7 mouse cellular contexts compared by ENCODE assay signal in the genomic region with DNA sequence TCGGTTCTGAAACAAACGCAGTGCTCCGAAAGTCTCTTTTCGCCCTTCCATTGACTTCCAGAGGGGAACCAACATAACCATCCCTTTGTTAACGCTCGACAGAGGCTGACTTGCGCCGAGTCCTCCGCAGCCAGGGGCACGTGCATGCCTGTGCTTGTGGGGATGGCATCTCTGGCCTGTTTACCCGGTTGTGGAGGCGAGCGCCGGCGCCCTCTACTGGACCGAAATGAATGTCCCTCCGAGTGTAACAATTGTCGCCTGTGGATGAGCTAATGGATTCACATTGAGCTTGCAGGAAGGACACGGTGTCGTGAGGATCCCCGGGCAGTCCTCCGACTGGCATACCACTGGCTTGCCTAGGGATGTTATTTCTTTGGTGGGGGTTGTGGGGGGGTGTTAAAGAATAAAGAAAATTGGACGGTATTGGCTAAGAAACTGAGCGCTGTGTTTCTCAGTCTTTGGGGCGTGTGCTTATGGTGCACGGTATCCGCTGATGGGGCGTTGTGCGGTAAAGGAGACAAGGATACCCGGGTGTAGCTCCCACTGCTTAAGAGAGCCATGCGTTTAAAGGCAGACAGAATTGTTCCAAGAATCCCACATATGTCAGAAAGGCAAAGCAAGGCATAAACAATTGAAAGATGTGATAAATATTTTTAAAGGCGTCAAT. TPM values are rescaled to one million over a fixed set of nuclear protein-coding genes. Genes with fewer than 3 reads are reported as not detected.
A peak's percentile ranks its signal among the peaks of the same experiment; 100 is the strongest.
DNase-seq lines count a peak whose midpoint lies in the region; ATAC-seq and TF ChIP-seq lines count a peak whose summit lies in the region.

No protein-coding gene starts in this region.

- H3K27me3 ChIP-seq in intestine, postnatal 0 days (replicated peaks; ENCODE audit: control insufficient read depth, insufficient read depth, low read length), result peaks cover 12% of the 10 kb centered on the region
- H3K27me3 ChIP-seq in midbrain, embryonic 11.5 days (ENCODE audit: control insufficient read depth, insufficient read depth, low read length), result peaks cover 13% of the 10 kb centered on the region; the same call in 1 of the 2 replicates

- peak; percentile 96 for ATAC-seq in granulocyte monocyte progenitor cell, adult 5-6 weeks (replicated peaks; ENCODE audit: poor library complexity, severe bottlenecking)
- peak; percentile 94 for ATAC-seq in intestine, postnatal 0 days
- peak; percentile 92 for ATAC-seq in midbrain, embryonic 11.5 days (ENCODE audit: low FRiP score)

- no peak overlapping the region for H3K27ac ChIP-seq in intestine, postnatal 0 days (ENCODE audit: low read depth, low read length)
- H3K27ac ChIP-seq in midbrain, embryonic 11.5 days (ENCODE audit: low read depth, low read length), result no peak overlapping the region

- no peaks in the 10 kb centered on the region for H3K9me3 ChIP-seq in intestine, postnatal 0 days (ENCODE audit: control insufficient read depth)
- H3K9me3 ChIP-seq in midbrain, embryonic 11.5 days (ENCODE audit: control insufficient read depth, low read length), result no peaks in the 10 kb centered on the region

- peak overlapping the region; percentile 22 for H3K4me3 ChIP-seq in intestine, postnatal 0 days (ENCODE audit: low read depth, low read length)
- H3K4me3 ChIP-seq in midbrain, embryonic 11.5 days (ENCODE audit: low read depth, low read length), result peak overlapping the region; percentile 30

- H3K4me1 ChIP-seq in intestine, postnatal 0 days (replicated peaks; ENCODE audit: control insufficient read depth, insufficient read depth, low read length), result no peaks in the 10 kb centered on the region
- H3K4me1 ChIP-seq in midbrain, embryonic 11.5 days (ENCODE audit: control insufficient read depth, insufficient read depth, low read length), result peaks cover 14% of the 10 kb centered on the region

- TF ChIP-seq CTCF in intestine, postnatal 0 days (IDR thresholded peaks at IDR 0.05; ENCODE audit: low read depth), result peak; percentile 98

- H3K4me2 ChIP-seq in intestine, postnatal 0 days (replicated peaks; ENCODE audit: low read depth), result peak overlapping the region; percentile 74
- H3K4me2 ChIP-seq in midbrain, embryonic 11.5 days, result peak overlapping the region; percentile 59

- DNase-seq in adrenal gland, adult 8-10 months, result peak; percentile 71
- peak; percentile 92 for DNase-seq in embryo, embryonic 9.5 days (ENCODE audit: extremely low spot score)
- DNase-seq in left cerebral cortex, postnatal 36 days (ENCODE audit: low spot score in 2 of 2), result peak; percentile 86 to 88
- peak; percentile 99 for DNase-seq in midbrain, embryonic 11.5 days (ENCODE audit: low spot score, missing footprints)
- DNase-seq in skeletal muscle tissue, adult 2 months (ENCODE audit: low read depth, low spot score), result peak; percentile 68

- intact Hi-C loops in left cerebral cortex, postnatal 36 days (cut with DNase I), result loop anchor here (2.0 to 5.0 kb wide), 2 partner anchors 19 to 47 kb away; no protein-coding TSS in a partner anchor

- H3K36me3 ChIP-seq in intestine, postnatal 0 days (ENCODE audit: control insufficient read depth, insufficient read depth), result no peaks in the 10 kb centered on the region
- no peaks in the 10 kb centered on the region for H3K36me3 ChIP-seq in midbrain, embryonic 11.5 days (ENCODE audit: control insufficient read depth, insufficient read depth, low read length)

- H3K9ac ChIP-seq in intestine, postnatal 0 days (ENCODE audit: low read depth, low read length), result peak overlapping the region; percentile 17; the same call in 1 of the 2 replicates
- H3K9ac ChIP-seq in midbrain, embryonic 11.5 days (ENCODE audit: low read length), result peak overlapping the region; percentile 59

- WGBS in intestine, postnatal 0 days, result 2% methylated on average over 32 of the region's 32 CpGs
- under 1% methylated on average over 32 of the region's 32 CpGs for WGBS in midbrain, embryonic 11.5 days

RNA-seq across cellular contexts. Expression of a gene that starts 0.6 kb away (rescaled TPM):
- 10 to 100 TPM; 41.6 to 78.2 (median 55.4) TPM for total RNA-seq in adrenal gland, adult 8-10 months (2022)
- total RNA-seq in granulocyte monocyte progenitor cell, adult 5-6 weeks (2014; fragmentation: Nextera tagmentation), result 10.7 and 11.2 TPM in 2 replicates
- 5.6 and 6.4 TPM in 2 replicates for total RNA-seq in granulocyte monocyte progenitor cell, adult 5-6 weeks (2017)
- 3.6 and 4.5 TPM in 2 replicates for polyA plus RNA-seq in intestine, postnatal 0 days (2015; fragmentation: Nextera tagmentation; extraction: Ambion mirVana)
- 100 to 1,000 TPM; 100 to 150 TPM for total RNA-seq in left cerebral cortex, postnatal 36 days (2021)
- 11.8 and 12.8 TPM in 2 replicates for polyA plus RNA-seq in midbrain, embryonic 11.5 days (2014; fragmentation: Nextera tagmentation; extraction: Ambion mirVana)

RNA-seq across cellular contexts. Expression of a gene that starts 53.3 kb away (rescaled TPM):
- total RNA-seq in adrenal gland, adult 8-10 months (2022), result 10 to 100 TPM; 12.8 to 16.4 (median 14.8) TPM
- total RNA-seq in granulocyte monocyte progenitor cell, adult 5-6 weeks (2014; fragmentation: Nextera tagmentation), result 9.7 and 11.5 TPM in 2 replicates
- 6.5 and 8.3 TPM in 2 replicates for total RNA-seq in granulocyte monocyte progenitor cell, adult 5-6 weeks (2017)
- 6.3 and 7.2 TPM in 2 replicates for polyA plus RNA-seq in intestine, postnatal 0 days (2015; fragmentation: Nextera tagmentation; extraction: Ambion mirVana)
- 10 to 100 TPM; 14.4 to 14.5 TPM for total RNA-seq in left cerebral cortex, postnatal 36 days (2021)
- polyA plus RNA-seq in midbrain, embryonic 11.5 days (2014; fragmentation: Nextera tagmentation; extraction: Ambion mirVana), result 5.7 and 5.8 TPM in 2 replicates
